Mouse (Mus musculus): Measurements from ENCODE around the gene Orm2. TPM values are rescaled to one million over a fixed set of nuclear protein-coding genes. Genes with fewer than 3 reads are reported as not detected.

Gene Orm2
- polyA plus RNA-seq, 1 experiment from 2014 or later, result not detected

GRCm38 (mm10) chr4:63371890-63372289 is 9.6 kb downstream of the Orm2 start:
- peak; percentile 59 for DNase-seq (ENCODE audit: low spot score)
- no peak for ATAC-seq (ENCODE audit: low FRiP score)
- Histone ChIP-seq H3K4me3 (ENCODE audit: low read depth, low read length) (no peak overlapping the region), H3K27ac (ENCODE audit: low read depth, low read length) (no peak overlapping the region), H3K4me2 (replicated peaks; ENCODE audit: low read depth, low read length) (no peak overlapping the region), H3K9ac (ENCODE audit: low read depth, low read length) (no peak overlapping the region), H3K36me3 (ENCODE audit: control insufficient read depth, insufficient read depth, low read length) (no peaks in the 10 kb centered on the region), H3K27me3 (ENCODE audit: control insufficient read depth, insufficient read depth, low read length) (no peaks in the 10 kb centered on the region), H3K4me1 (replicated peaks; ENCODE audit: control insufficient read depth, insufficient read depth, low read length) (no peaks in the 10 kb centered on the region), H3K9me3 (ENCODE audit: control insufficient read depth, low read length) (no peaks in the 10 kb centered on the region)
- WGBS, result 65% methylated on average over 3 of the region's 3 CpGs

- Histone ChIP-seq H3K4me1 (replicated peaks; ENCODE audit: control insufficient read depth, insufficient read depth, low read length) (no peaks in the 10 kb centered on the region), H3K36me3 (ENCODE audit: control insufficient read depth, insufficient read depth, low read length) (no peaks in the 10 kb centered on the region), H3K27me3 (ENCODE audit: control insufficient read depth, insufficient read depth, low read length) (no peaks in the 10 kb centered on the region), H3K9ac (ENCODE audit: low read depth, low read length) (no peak overlapping the region), H3K4me3 (ENCODE audit: low read depth, low read length) (no peak overlapping the region), H3K27ac (ENCODE audit: low read depth, low read length) (no peak overlapping the region), H3K4me2 (replicated peaks; ENCODE audit: low read depth, low read length) (no peak overlapping the region), H3K9me3 (ENCODE audit: control insufficient read depth, low read length) (no peaks in the 10 kb centered on the region)
- WGBS, result 92% methylated on average over 8 of the region's 8 CpGs
- ATAC-seq (ENCODE audit: low FRiP score) (no peak), DNase-seq (ENCODE audit: low spot score) (no peak)
Observed at GRCm38 (mm10) chr4:63373404-63373803, 11.2 kb downstream of the Orm2 start.

- no peak overlapping the region for H3K4me2 ChIP-seq (replicated peaks; ENCODE audit: low read depth, low read length)
- no peak for DNase-seq (ENCODE audit: low spot score)
- no peak for ATAC-seq (ENCODE audit: low FRiP score)
- WGBS, result 88% methylated on average over 12 of the region's 12 CpGs
- H3K9ac ChIP-seq (ENCODE audit: low read depth, low read length), result no peak overlapping the region
- no peaks in the 10 kb centered on the region for H3K4me1 ChIP-seq (replicated peaks; ENCODE audit: control insufficient read depth, insufficient read depth, low read length)
- H3K4me3 ChIP-seq (ENCODE audit: low read depth, low read length), result no peak overlapping the region
- H3K27me3 ChIP-seq (ENCODE audit: control insufficient read depth, insufficient read depth, low read length), result no peaks in the 10 kb centered on the region
- H3K36me3 ChIP-seq (ENCODE audit: control insufficient read depth, insufficient read depth, low read length), result no peaks in the 10 kb centered on the region
- H3K9me3 ChIP-seq (ENCODE audit: control insufficient read depth, low read length), result no peaks in the 10 kb centered on the region
- H3K27ac ChIP-seq (ENCODE audit: low read depth, low read length), result no peak overlapping the region
Observed at GRCm38 (mm10) chr4:63374331-63374730, 12.1 kb downstream of the Orm2 start.

GRCm38 (mm10) chr4:63375367-63375766 is 13.1 kb downstream of the Orm2 start:
- DNase-seq (ENCODE audit: low spot score) (no peak), ATAC-seq (ENCODE audit: low FRiP score) (no peak)
- Histone ChIP-seq H3K4me2 (replicated peaks; ENCODE audit: low read depth, low read length) (no peak overlapping the region), H3K9me3 (ENCODE audit: control insufficient read depth, low read length) (no peaks in the 10 kb centered on the region), H3K4me1 (replicated peaks; ENCODE audit: control insufficient read depth, insufficient read depth, low read length) (no peaks in the 10 kb centered on the region), H3K36me3 (ENCODE audit: control insufficient read depth, insufficient read depth, low read length) (no peaks in the 10 kb centered on the region), H3K27ac (ENCODE audit: low read depth, low read length) (no peak overlapping the region), H3K27me3 (ENCODE audit: control insufficient read depth, insufficient read depth, low read length) (no peaks in the 10 kb centered on the region), H3K9ac (ENCODE audit: low read depth, low read length) (no peak overlapping the region), H3K4me3 (ENCODE audit: low read depth, low read length) (no peak overlapping the region)
- WGBS, result 94% methylated on average over 1 of the region's 1 CpGs

- no peaks in the 10 kb centered on the region for H3K27me3 ChIP-seq (ENCODE audit: control insufficient read depth, insufficient read depth, low read length)
- H3K4me2 ChIP-seq (replicated peaks; ENCODE audit: low read depth, low read length), result no peak overlapping the region
- H3K4me3 ChIP-seq (ENCODE audit: low read depth, low read length), result no peak overlapping the region
- no peak overlapping the region for H3K27ac ChIP-seq (ENCODE audit: low read depth, low read length)
- no peaks in the 10 kb centered on the region for H3K4me1 ChIP-seq (replicated peaks; ENCODE audit: control insufficient read depth, insufficient read depth, low read length)
- H3K9me3 ChIP-seq (ENCODE audit: control insufficient read depth, low read length), result no peaks in the 10 kb centered on the region
- no peak for DNase-seq (ENCODE audit: low spot score)
- no peak overlapping the region for H3K9ac ChIP-seq (ENCODE audit: low read depth, low read length)
- ATAC-seq (ENCODE audit: low FRiP score), result no peak
- 0 out of 2 replicates have a peak, but pooled peaks cover 2% of the 10 kb centered on the region for H3K36me3 ChIP-seq (ENCODE audit: control insufficient read depth, insufficient read depth, low read length)
- 71% methylated on average over 7 of the region's 7 CpGs for WGBS
Observed at GRCm38 (mm10) chr4:63377483-63377882, 15.2 kb downstream of the Orm2 start.

- 90% methylated on average over 4 of the region's 4 CpGs for WGBS
- Histone ChIP-seq H3K27ac (ENCODE audit: low read depth, low read length) (no peak overlapping the region), H3K36me3 (ENCODE audit: control insufficient read depth, insufficient read depth, low read length) (0 out of 2 replicates have a peak, but pooled peaks cover 2% of the 10 kb centered on the region)
Observed at GRCm38 (mm10) chr4:63382676-63383369, 20.6 kb downstream of the Orm2 start.

GRCm38 (mm10) chr4:63383474-63383873 is 21.2 kb downstream of the Orm2 start:
- H3K4me2 ChIP-seq (replicated peaks; ENCODE audit: low read depth, low read length), result no peak overlapping the region
- H3K4me1 ChIP-seq (replicated peaks; ENCODE audit: control insufficient read depth, insufficient read depth, low read length), result no peaks in the 10 kb centered on the region
- no peak for ATAC-seq (ENCODE audit: low FRiP score)
- H3K36me3 ChIP-seq (ENCODE audit: control insufficient read depth, insufficient read depth, low read length), result 0 out of 2 replicates have a peak, but pooled peaks cover 2% of the 10 kb centered on the region
- 88% methylated on average over 12 of the region's 12 CpGs for WGBS
- no peak overlapping the region for H3K4me3 ChIP-seq (ENCODE audit: low read depth, low read length)
- no peak overlapping the region for H3K27ac ChIP-seq (ENCODE audit: low read depth, low read length)
- H3K9ac ChIP-seq (ENCODE audit: low read depth, low read length), result no peak overlapping the region
- no peaks in the 10 kb centered on the region for H3K27me3 ChIP-seq (ENCODE audit: control insufficient read depth, insufficient read depth, low read length)
- DNase-seq (ENCODE audit: low spot score), result no peak
- no peaks in the 10 kb centered on the region for H3K9me3 ChIP-seq (ENCODE audit: control insufficient read depth, low read length)

More at GRCm38 (mm10) chr4:63382676-63383369, 20.6 kb downstream of the Orm2 start:
- no peaks in the 10 kb centered on the region for H3K27me3 ChIP-seq (ENCODE audit: control insufficient read depth, insufficient read depth, low read length)
- ATAC-seq (ENCODE audit: low FRiP score), result no peak
- no peaks in the 10 kb centered on the region for H3K4me1 ChIP-seq (replicated peaks; ENCODE audit: control insufficient read depth, insufficient read depth, low read length)
- no peak overlapping the region for H3K4me3 ChIP-seq (ENCODE audit: low read depth, low read length)
- no peak for DNase-seq (ENCODE audit: low spot score)
- H3K9me3 ChIP-seq (ENCODE audit: control insufficient read depth, low read length), result no peaks in the 10 kb centered on the region
- H3K4me2 ChIP-seq (replicated peaks; ENCODE audit: low read depth, low read length), result no peak overlapping the region
- H3K9ac ChIP-seq (ENCODE audit: low read depth, low read length), result no peak overlapping the region

- 91% methylated on average over 4 of the region's 4 CpGs for WGBS
- H3K4me1 ChIP-seq (replicated peaks; ENCODE audit: control insufficient read depth, insufficient read depth, low read length), result peaks cover 7% of the 10 kb centered on the region
- no peaks in the 10 kb centered on the region for H3K27me3 ChIP-seq (ENCODE audit: control insufficient read depth, insufficient read depth, low read length)
- H3K36me3 ChIP-seq (ENCODE audit: control insufficient read depth, insufficient read depth, low read length), result 0 out of 2 replicates have a peak, but pooled peaks cover 2% of the 10 kb centered on the region
- no peak overlapping the region for H3K9ac ChIP-seq (ENCODE audit: low read depth, low read length)
- no peak overlapping the region for H3K27ac ChIP-seq (ENCODE audit: low read depth, low read length)
- ATAC-seq (ENCODE audit: low FRiP score), result no peak
- no peak overlapping the region for H3K4me3 ChIP-seq (ENCODE audit: low read depth, low read length)
- no peak for DNase-seq (ENCODE audit: low spot score)
- H3K9me3 ChIP-seq (ENCODE audit: control insufficient read depth, low read length), result no peaks in the 10 kb centered on the region
- H3K4me2 ChIP-seq (replicated peaks; ENCODE audit: low read depth, low read length), result no peak overlapping the region
Observed at GRCm38 (mm10) chr4:63384262-63384661, 22.0 kb downstream of the Orm2 start.

- ATAC-seq (ENCODE audit: low FRiP score), result no peak
- H3K36me3 ChIP-seq (ENCODE audit: control insufficient read depth, insufficient read depth, low read length), result 0 out of 2 replicates have a peak, but pooled peaks cover 2% of the 10 kb centered on the region
Observed at GRCm38 (mm10) chr4:63385253-63385652, 23.0 kb downstream of the Orm2 start.

More at GRCm38 (mm10) chr4:63385253-63385652, 23.0 kb downstream of the Orm2 start:
- DNase-seq (ENCODE audit: low spot score), result no peak
- Histone ChIP-seq H3K4me3 (ENCODE audit: low read depth, low read length) (no peak overlapping the region), H3K4me2 (replicated peaks; ENCODE audit: low read depth, low read length) (no peak overlapping the region), H3K9me3 (ENCODE audit: control insufficient read depth, low read length) (no peaks in the 10 kb centered on the region), H3K27me3 (ENCODE audit: control insufficient read depth, insufficient read depth, low read length) (no peaks in the 10 kb centered on the region), H3K4me1 (replicated peaks; ENCODE audit: control insufficient read depth, insufficient read depth, low read length) (peaks cover 10% of the 10 kb centered on the region), H3K9ac (ENCODE audit: low read depth, low read length) (no peak overlapping the region), H3K27ac (ENCODE audit: low read depth, low read length) (no peak overlapping the region)
- 91% methylated on average over 3 of the region's 3 CpGs for WGBS
